In genomic region chr14:121579055-121579454, GRCm38 (mm10) we compare ENCODE assay signal across 8 mouse cellular contexts.
DNase-seq lines count a peak whose midpoint lies in the region; ATAC-seq and TF ChIP-seq lines count a peak whose summit lies in the region.

No protein-coding gene starts in this region.

- ATAC-seq in erythroblast, adult 5-6 weeks (replicated peaks; ENCODE audit: low FRiP score, poor library complexity, severe bottlenecking): no peak

- TF ChIP-seq CTCF in brain, embryonic 14.5 days (IDR thresholded peaks at IDR 0.05; ENCODE audit: borderline replicate concordance, extremely low read depth, insufficient read depth, insufficient read length): peak; percentile 73; the same call in 1 of the 2 replicates

- intact Hi-C loops in heart, postnatal 36 days (cut with DNase I): loop anchor here (5.0 to 10.0 kb wide), 2 partner anchors 122 to 304 kb away; no protein-coding TSS in a partner anchor
- intact Hi-C loops in left cerebral cortex, postnatal 4 days (cut with DNase I): no loop called here

- peak; percentile 19 for DNase-seq in ovary, postnatal 10 days (ENCODE audit: low spot score)
- no peak for DNase-seq in ovary, adult 18-20 months (ENCODE audit: low spot score)
- peak; percentile 79 for DNase-seq in NIH3T3 (ENCODE audit: low read depth)
- peak; percentile 67 for DNase-seq in brain, embryonic 14.5 days (ENCODE audit: low read depth)
- peak; percentile 24 to 69 for DNase-seq in heart, postnatal 36 days
- DNase-seq in left cerebral cortex, postnatal 4 days: peak; percentile 51
- peak; percentile 11 to 52 for DNase-seq in natural killer cell, adult 2 months (ENCODE audit: low spot score in 2 of 2)

- TF ChIP-seq POLR2A in brain, embryonic 14.5 days (IDR thresholded peaks at IDR 0.05; ENCODE audit: borderline replicate concordance, extremely low read depth, insufficient read depth, insufficient read length, poor library complexity, severe bottlenecking): no peak
